Mouse (Mus musculus) adrenal gland, adult 2 months (tissue): ENCODE data around the gene Fbxo30. TPM values are rescaled to one million over a fixed set of nuclear protein-coding genes. Genes with fewer than 3 reads are reported as not detected.

Source experiments
- DNase-seq: peaks from one replicate; pipeline ENCODE4 v3.0.0; 2021
- polyA plus RNA-seq: library from polyadenylated mRNA; depleted of rRNA; stranded (reverse); fragments of >200 nt; gene quantifications from 2 replicates; pipeline ENCODE4 v1.2.3, GENCODE M21; 2012; rRNA removed
- total RNA-seq, 2 experiments: library from RNA; stranded (reverse); gene quantifications; 2 replicates each; pipeline ENCODE4 v1.2.3; 2021

The Fbxo30 gene
- total and polyA plus RNA-seq, 3 experiments: 1.4 to 25.2 (median 21.9) TPM

DNA sequence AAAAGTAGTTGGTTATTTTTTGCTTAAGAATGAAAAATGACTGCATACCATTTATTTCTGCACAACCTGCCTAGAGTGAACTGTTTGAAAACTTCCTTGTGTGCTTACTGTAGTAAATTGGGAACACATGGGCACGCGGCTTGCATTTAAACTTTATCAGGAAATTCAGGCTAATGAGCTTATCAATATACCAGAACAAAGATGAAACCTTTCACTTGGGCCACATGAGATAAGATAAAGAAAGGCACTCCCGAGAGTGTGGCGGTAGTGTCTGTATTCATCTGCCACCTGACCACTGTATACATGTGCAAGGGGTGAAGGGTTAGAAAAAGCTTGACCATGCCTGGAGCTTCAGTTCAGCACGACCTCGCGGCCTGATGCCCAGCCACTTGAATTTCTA is 41.2 kb downstream of the Fbxo30 start:
- DNase-seq: no peak

DNA sequence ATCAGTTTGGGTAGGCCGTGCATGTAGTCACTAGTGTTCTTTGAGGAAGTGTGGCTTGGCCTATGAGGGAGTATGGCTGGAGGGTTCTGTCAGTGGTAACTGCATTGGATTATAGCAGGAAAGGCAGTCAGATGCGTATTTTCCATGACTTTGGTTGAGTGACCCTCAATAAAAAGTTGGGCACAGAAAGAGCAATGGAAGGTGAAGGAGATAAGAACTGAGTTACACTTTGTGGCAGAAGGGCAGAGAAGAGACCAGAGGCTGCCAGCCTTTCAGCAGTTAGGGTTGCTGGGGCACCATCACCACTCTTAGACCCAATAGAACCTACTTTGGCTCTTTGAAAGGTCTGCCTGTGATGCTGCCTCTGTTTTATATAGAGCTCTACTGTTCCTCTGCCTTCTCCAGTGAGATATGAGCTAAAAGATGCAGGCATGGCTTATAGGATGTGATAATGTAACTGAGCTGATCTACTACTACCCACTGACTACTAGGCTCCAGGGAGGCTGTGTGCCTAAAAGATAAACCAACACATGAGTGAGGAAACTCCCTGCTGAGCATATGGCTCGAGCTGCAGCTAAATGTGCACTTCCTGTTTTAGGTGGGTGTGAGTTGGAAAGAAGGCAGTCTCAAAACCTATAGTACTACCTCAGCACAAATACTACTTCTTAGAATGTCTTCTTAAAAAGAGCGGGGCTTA is 42.2 kb downstream of the Fbxo30 start:
- no peak for DNase-seq

DNA sequence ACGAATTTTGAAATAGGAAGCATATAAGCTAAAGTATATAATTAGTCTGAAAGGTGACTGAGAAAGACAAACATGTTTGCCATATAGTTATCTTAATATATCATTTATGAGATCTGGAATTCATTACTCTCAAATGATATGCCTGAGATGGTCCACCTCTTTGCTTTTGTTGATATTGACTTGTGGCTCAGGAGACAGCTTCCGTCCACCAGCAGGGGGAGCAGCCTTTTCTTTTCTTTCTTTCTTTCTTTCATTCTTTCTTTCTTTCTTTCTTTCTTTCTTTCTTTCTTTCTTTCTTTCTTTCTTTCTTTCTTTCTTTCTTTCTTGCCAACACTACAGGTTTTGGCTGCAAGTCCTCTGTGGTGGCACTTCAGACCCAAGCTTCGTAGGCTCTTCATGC is 45.4 kb downstream of the Fbxo30 start:
- no peak for DNase-seq

DNA sequence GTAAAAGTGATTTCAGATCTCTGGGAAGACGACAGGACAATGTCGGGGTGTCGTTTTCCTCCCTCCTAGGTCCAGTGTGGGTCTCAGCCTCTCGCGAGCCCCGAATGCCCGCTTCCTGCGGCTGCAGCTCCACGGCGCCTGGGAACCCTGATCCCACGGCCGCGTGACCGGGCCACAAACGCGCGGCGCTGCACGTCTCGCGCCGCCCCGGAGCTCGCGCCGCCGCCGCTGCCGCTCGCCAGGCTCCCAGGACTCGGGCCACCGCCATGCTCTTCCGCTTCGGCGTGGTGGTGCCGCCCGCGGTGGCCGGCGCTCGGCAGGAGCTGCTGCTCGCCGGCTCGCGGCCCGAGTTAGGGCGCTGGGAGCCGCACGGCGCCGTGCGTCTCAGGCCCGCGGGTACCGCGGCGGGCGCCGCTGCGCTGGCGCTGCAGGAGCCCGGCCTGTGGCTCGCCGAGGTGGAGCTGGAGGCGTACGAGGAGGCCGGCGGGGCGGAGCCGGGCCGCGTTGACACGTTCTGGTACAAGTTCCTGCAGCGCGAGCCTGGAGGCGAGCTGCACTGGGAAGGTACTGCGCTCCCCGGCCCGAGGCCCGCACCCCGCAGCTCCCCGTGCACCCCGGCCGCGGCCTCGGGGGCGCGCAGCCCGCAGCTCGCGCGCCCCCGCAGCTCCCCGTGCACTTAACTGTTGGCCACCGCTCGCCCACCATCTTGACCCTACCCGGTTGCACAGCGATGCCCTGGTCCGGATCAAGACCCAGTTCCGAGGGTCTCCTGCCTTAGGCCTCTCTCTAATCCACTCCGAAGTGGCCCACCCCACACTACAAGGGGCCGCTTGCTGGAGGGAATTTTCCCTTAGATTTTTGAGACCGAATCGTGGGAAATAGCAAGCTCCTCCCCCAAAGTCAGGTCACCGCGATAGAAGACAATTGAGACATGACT is 62.3 kb downstream of the Fbxo30 start, which contains the start of gene Epm2a:
Gene Epm2a, plus strand, starts transcription at position 200 of the 937 bp plus-strand sequence.
- peak; percentile 93 for DNase-seq

DNA sequence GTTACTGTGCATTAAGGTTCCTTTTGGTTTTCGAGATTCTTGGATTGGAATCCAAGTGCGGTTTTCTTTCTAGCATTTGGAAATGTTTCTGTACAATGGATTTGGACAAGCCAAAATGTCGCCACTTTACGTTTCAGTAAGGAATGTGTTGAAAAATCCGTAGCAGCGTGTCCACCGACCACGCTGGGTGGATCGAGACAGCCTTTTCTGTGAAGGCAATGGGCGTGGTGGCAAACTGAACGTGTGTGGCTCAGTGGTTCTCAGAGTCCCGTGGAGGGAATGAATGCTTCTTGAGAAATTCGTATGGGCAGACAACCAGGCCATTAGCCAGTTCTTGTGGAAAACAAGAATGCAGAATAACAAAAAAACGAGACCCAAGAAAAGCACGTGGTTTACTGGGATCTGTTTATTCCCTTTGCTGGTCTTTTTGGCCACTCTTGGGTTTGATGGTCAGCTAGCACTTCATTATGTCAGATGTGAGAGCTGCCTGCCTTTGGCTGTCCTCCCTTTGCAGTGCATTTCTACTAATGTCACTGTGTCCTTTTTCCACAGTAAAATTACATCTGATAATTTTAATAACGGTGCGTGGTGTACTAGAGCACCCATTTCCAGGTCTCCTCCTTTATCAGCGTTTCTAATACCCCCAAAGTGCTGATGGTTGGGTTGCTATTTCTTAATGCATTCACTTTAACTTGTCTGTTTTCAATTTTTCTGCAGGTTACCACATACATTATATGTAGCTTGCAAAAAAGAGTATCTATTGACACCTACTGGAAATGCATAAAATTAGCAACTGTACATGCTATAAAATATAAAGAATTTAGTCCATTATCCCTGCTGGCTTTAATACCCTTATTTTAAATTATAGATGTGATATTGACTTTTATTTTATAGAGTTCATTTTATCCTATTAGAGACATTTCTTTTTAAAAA is 63.7 kb downstream of the Fbxo30 start:
- DNase-seq: no peak

Other genes starting within 250 kb of the Fbxo30 start
- not detected for gene Grm1, start 199.0 kb upstream of the Fbxo30 start, total RNA-seq
- 0.22 TPM in 1 of 2 replicates, not detected in the other for gene Grm1, start 199.0 kb upstream of the Fbxo30 start, polyA plus RNA-seq
- 10 to 100 TPM; 17.0 to 22.0 TPM for gene Shprh, start 131.9 kb upstream of the Fbxo30 start, total RNA-seq
- 0.81 and 0.92 TPM in 2 replicates for gene Shprh, start 131.9 kb upstream of the Fbxo30 start, polyA plus RNA-seq
- gene Epm2a, start 62.1 kb downstream of the Fbxo30 start, total RNA-seq: 10 to 100 TPM; 12.7 to 13.6 TPM
- gene Epm2a, start 62.1 kb downstream of the Fbxo30 start, polyA plus RNA-seq: 12.1 and 41.5 TPM in 2 replicates